Mouse (Mus musculus) forebrain, embryonic 13.5 days (tissue): ENCODE data around the gene Fahd2a. TPM values are rescaled to one million over a fixed set of nuclear protein-coding genes. Genes with fewer than 3 reads are reported as not detected.

Experiments used
- ATAC-seq: fragments of 200-750 bp; cut with Nextera tagmentation; 2 replicates; pipeline ENCODE4 v1.8.0; 2017
- H3K27ac ChIP-seq: fragments of 300-500 bp; sonication (generic); 2 replicates; pipeline ENCODE4 v1.5.1; 2015; ENCODE audit warnings: inconsistent platforms, mild to moderate bottlenecking, moderate library complexity
- H3K27me3 ChIP-seq: fragments of 300-500 bp; sonication (generic); 2 replicates; pipeline ENCODE4 v1.6.1; 2015; ENCODE audit warnings: mild to moderate bottlenecking, inconsistent platforms
- H3K36me3 ChIP-seq: fragments of 300-500 bp; sonication (generic); 2 replicates; pipeline ENCODE4 v1.6.1; 2015; ENCODE audit warnings: mild to moderate bottlenecking, inconsistent platforms; ENCODE audit not compliant: poor library complexity, severe bottlenecking
- H3K4me1 ChIP-seq: fragments of 300-500 bp; sonication (generic); 2 replicates; pipeline ENCODE4 v1.6.1; 2015; ENCODE audit warnings: inconsistent platforms
- H3K4me2 ChIP-seq: fragments of 300-500 bp; sonication (generic); 2 replicates; pipeline ENCODE4 v1.6.1; 2015; ENCODE audit warnings: inconsistent platforms, mild to moderate bottlenecking, moderate library complexity
- H3K4me3 ChIP-seq: fragments of 300-500 bp; sonication (generic); 2 replicates; pipeline ENCODE4 v1.5.1; 2015; ENCODE audit warnings: mild to moderate bottlenecking, inconsistent platforms
- H3K9ac ChIP-seq: fragments of 300-500 bp; sonication (generic); 2 replicates; pipeline ENCODE4 v1.6.1; 2015; ENCODE audit warnings: mild to moderate bottlenecking, inconsistent platforms
- H3K9me3 ChIP-seq: fragments of 300-500 bp; sonication (generic); replicated peaks from 2 replicates; pipeline ENCODE4 v1.6.1; 2016; ENCODE audit warnings: inconsistent platforms
- WGBS: fragments of 180-500 bp; shearing (Covaris S2); methylation state at CpG from one replicate; pipeline ENCODE4 v1.1.7; 2015; 5-methylcytosine and 5-hydroxymethylcytosine counted together
- polyA plus RNA-seq: library from polyadenylated mRNA; unstranded; fragments of >200 nt; fragmentation: Nextera tagmentation; extraction: Ambion mirVana; gene quantifications from 2 replicates; pipeline ENCODE4 v1.2.1, GENCODE M21; 2015

The Fahd2a gene
- polyA plus RNA-seq, result 28.2 and 31.6 TPM in 2 replicates

- Histone ChIP-seq H3K4me1 (peaks cover 18% of the 10 kb centered on the region), H3K36me3 (peaks cover 12% of the 10 kb centered on the region), H3K27me3 (0 out of 2 replicates have a peak, but pooled peaks cover 4% of the 10 kb centered on the region), H3K9me3 (no peaks in the 10 kb centered on the region), H3K4me3 (peak within 1 kb of the TSS; percentile 66), H3K27ac (no peak within 1 kb of the TSS), H3K9ac (peak within 1 kb of the TSS; percentile 75), H3K4me2 (peak within 1 kb of the TSS; percentile 75)
- WGBS, result 3% methylated on average over 37 of the region's 37 CpGs
- peak; percentile 93 for ATAC-seq
Measured at GRCm38 (mm10) chr2:127444055-127444789, at the start of gene Fahd2a. Fahd2a (minus strand) TSS chr2:127444565.

- H3K9me3 ChIP-seq, result no peaks in the 10 kb centered on the region
- H3K4me1 ChIP-seq, result peaks cover 36% of the 10 kb centered on the region
- H3K27me3 ChIP-seq, result peaks cover 64% of the 10 kb centered on the region
- WGBS, result 8% methylated on average over 19 of the region's 19 CpGs
- peak overlapping the region; percentile 23 for H3K4me3 ChIP-seq
- H3K4me2 ChIP-seq, result peak overlapping the region; percentile 44
- peak overlapping the region; percentile 30; the same call in 1 of the 2 replicates for H3K9ac ChIP-seq
- peak; percentile 73 for ATAC-seq
- no peaks in the 10 kb centered on the region for H3K36me3 ChIP-seq
- H3K27ac ChIP-seq, result no peak overlapping the region
Measured at GRCm38 (mm10) chr2:127484476-127485170, 40.3 kb upstream of the Fahd2a start.

- Histone ChIP-seq H3K4me3 (peak overlapping the region; percentile 38), H3K4me2 (peak overlapping the region; percentile 69), H3K27ac (no peak overlapping the region), H3K9ac (no peak overlapping the region), H3K36me3 (no peaks in the 10 kb centered on the region), H3K27me3 (peaks cover 71% of the 10 kb centered on the region), H3K9me3 (no peaks in the 10 kb centered on the region), H3K4me1 (peaks cover 36% of the 10 kb centered on the region)
- WGBS, result 1% methylated on average over 19 of the region's 21 CpGs
- peak; percentile 25; the same call in 1 of the 2 replicates for ATAC-seq
Measured at GRCm38 (mm10) chr2:127483001-127483400, 38.6 kb upstream of the Fahd2a start.

- no peaks in the 10 kb centered on the region for H3K9me3 ChIP-seq
- H3K4me2 ChIP-seq, result peak overlapping the region; percentile 69
- no peaks in the 10 kb centered on the region for H3K36me3 ChIP-seq
- H3K4me1 ChIP-seq, result peaks cover 36% of the 10 kb centered on the region
- H3K9ac ChIP-seq, result peak overlapping the region; percentile 40; the same call in 1 of the 2 replicates
- H3K27ac ChIP-seq, result no peak overlapping the region
- peak overlapping the region; percentile 38 for H3K4me3 ChIP-seq
- H3K27me3 ChIP-seq, result peaks cover 71% of the 10 kb centered on the region
- WGBS, result under 1% methylated on average over 21 of the region's 21 CpGs
- ATAC-seq, result peak; percentile 64; the same call in 1 of the 2 replicates
Measured at GRCm38 (mm10) chr2:127482533-127482911, 38.2 kb upstream of the Fahd2a start.

- WGBS, result under 1% methylated on average over 56 of the region's 59 CpGs
- H3K36me3 ChIP-seq, result no peaks in the 10 kb centered on the region
- peaks cover 71% of the 10 kb centered on the region for H3K27me3 ChIP-seq
- H3K9ac ChIP-seq, result peak overlapping the region; percentile 40; the same call in 1 of the 2 replicates
- H3K9me3 ChIP-seq, result no peaks in the 10 kb centered on the region
- no peak overlapping the region for H3K27ac ChIP-seq
- H3K4me1 ChIP-seq, result peaks cover 36% of the 10 kb centered on the region
- peak overlapping the region; percentile 69 for H3K4me2 ChIP-seq
- peak overlapping the region; percentile 38 for H3K4me3 ChIP-seq
- no peak for ATAC-seq
Measured at GRCm38 (mm10) chr2:127481841-127482532, 37.6 kb upstream of the Fahd2a start.

- no peak overlapping the region for H3K4me2 ChIP-seq
- no peak overlapping the region for H3K27ac ChIP-seq
- no peak overlapping the region for H3K4me3 ChIP-seq
- no peaks in the 10 kb centered on the region for H3K36me3 ChIP-seq
- ATAC-seq, result no peak
- 65% methylated on average over 10 of the region's 10 CpGs for WGBS
- H3K4me1 ChIP-seq, result peaks cover 32% of the 10 kb centered on the region
- no peak overlapping the region for H3K9ac ChIP-seq
- H3K9me3 ChIP-seq, result no peaks in the 10 kb centered on the region
- H3K27me3 ChIP-seq, result peaks cover 59% of the 10 kb centered on the region
Measured at GRCm38 (mm10) chr2:127479763-127480162, 35.4 kb upstream of the Fahd2a start.

GRCm38 (mm10) chr2:127479210-127479609 lies 34.8 kb upstream of the Fahd2a start:
- H3K27me3 ChIP-seq, result peaks cover 53% of the 10 kb centered on the region

GRCm38 (mm10) chr2:127472279-127472678 lies 27.9 kb upstream of the Fahd2a start:
- H3K9ac ChIP-seq, result no peak overlapping the region
- no peaks in the 10 kb centered on the region for H3K36me3 ChIP-seq
- H3K9me3 ChIP-seq, result no peaks in the 10 kb centered on the region
- H3K27me3 ChIP-seq, result no peaks in the 10 kb centered on the region
- 65% methylated on average over 3 of the region's 3 CpGs for WGBS
- no peaks in the 10 kb centered on the region for H3K4me1 ChIP-seq
- no peak for ATAC-seq
- no peak overlapping the region for H3K4me2 ChIP-seq
- H3K27ac ChIP-seq, result no peak overlapping the region
- H3K4me3 ChIP-seq, result no peak overlapping the region

More at GRCm38 (mm10) chr2:127479210-127479609, 34.8 kb upstream of the Fahd2a start:
- Histone ChIP-seq H3K4me3 (no peak overlapping the region), H3K4me2 (no peak overlapping the region), H3K27ac (no peak overlapping the region), H3K9me3 (no peaks in the 10 kb centered on the region), H3K36me3 (no peaks in the 10 kb centered on the region), H3K4me1 (peaks cover 27% of the 10 kb centered on the region), H3K9ac (no peak overlapping the region)
- 79% methylated on average over 4 of the region's 4 CpGs for WGBS
- ATAC-seq, result no peak

GRCm38 (mm10) chr2:127471281-127471680 lies 26.9 kb upstream of the Fahd2a start:
- 90% methylated on average over 8 of the region's 8 CpGs for WGBS

GRCm38 (mm10) chr2:127470661-127471060 lies 26.3 kb upstream of the Fahd2a start:
- Histone ChIP-seq H3K4me1 (no peaks in the 10 kb centered on the region), H3K4me2 (no peak overlapping the region), H3K27ac (no peak overlapping the region), H3K36me3 (no peaks in the 10 kb centered on the region), H3K9me3 (no peaks in the 10 kb centered on the region), H3K27me3 (no peaks in the 10 kb centered on the region), H3K4me3 (no peak overlapping the region), H3K9ac (no peak overlapping the region)
- 91% methylated on average over 10 of the region's 10 CpGs for WGBS
- ATAC-seq, result no peak

More at GRCm38 (mm10) chr2:127471281-127471680, 26.9 kb upstream of the Fahd2a start:
- ATAC-seq, result no peak
- Histone ChIP-seq H3K9ac (no peak overlapping the region), H3K4me3 (no peak overlapping the region), H3K4me1 (no peaks in the 10 kb centered on the region), H3K4me2 (no peak overlapping the region), H3K36me3 (no peaks in the 10 kb centered on the region), H3K27me3 (no peaks in the 10 kb centered on the region), H3K9me3 (no peaks in the 10 kb centered on the region), H3K27ac (no peak overlapping the region)

GRCm38 (mm10) chr2:127470183-127470582 lies 25.8 kb upstream of the Fahd2a start:
- H3K36me3 ChIP-seq, result no peaks in the 10 kb centered on the region
- H3K27me3 ChIP-seq, result no peaks in the 10 kb centered on the region
- no peak overlapping the region for H3K27ac ChIP-seq
- no peak overlapping the region for H3K4me3 ChIP-seq
- WGBS, result 88% methylated on average over 5 of the region's 5 CpGs
- no peaks in the 10 kb centered on the region for H3K4me1 ChIP-seq
- no peak overlapping the region for H3K9ac ChIP-seq
- no peaks in the 10 kb centered on the region for H3K9me3 ChIP-seq
- H3K4me2 ChIP-seq, result no peak overlapping the region
- no peak for ATAC-seq

GRCm38 (mm10) chr2:127462314-127462713 lies 17.9 kb upstream of the Fahd2a start:
- no peaks in the 10 kb centered on the region for H3K4me1 ChIP-seq
- no peak overlapping the region for H3K4me3 ChIP-seq
- no peaks in the 10 kb centered on the region for H3K9me3 ChIP-seq
- H3K36me3 ChIP-seq, result no peaks in the 10 kb centered on the region
- H3K27me3 ChIP-seq, result no peaks in the 10 kb centered on the region
- 14% methylated on average over 8 of the region's 8 CpGs for WGBS
- peak; percentile 89 for ATAC-seq
- H3K4me2 ChIP-seq, result no peak overlapping the region
- no peak overlapping the region for H3K27ac ChIP-seq
- H3K9ac ChIP-seq, result no peak overlapping the region
